Mouse (Mus musculus) Patski (cell line): ENCODE data around the gene Snx11. TPM values are rescaled to one million over a fixed set of nuclear protein-coding genes. Genes with fewer than 3 reads are reported as not detected.

Experiments
- ATAC-seq: fragments of 100-300 bp; one replicate; pipeline ENCODE4 v1.8.0; 2021
- CTCF ChIA-PET: fragments of 350-600 bp; sonication (Branson Sonifier 250); formaldehyde crosslinking; loops from one replicate; lab custom pipeline; 2022; ENCODE audit warnings: inconsistent platforms; lab: Charles Lee
- POLR2A ChIA-PET: fragments of 350-600 bp; sonication (Branson Sonifier 250); formaldehyde crosslinking; loops from one replicate; lab custom pipeline; 2022; ENCODE audit warnings: antibody characterized with exemption, inconsistent platforms; lab: Charles Lee
- DNase-seq: peaks from one replicate; pipeline ENCODE4 v3.0.0-alpha.2; 2011; ENCODE audit warnings: low read depth, low spot score
- H3K27me3 ChIP-seq: fragments of 371-371 bp; one replicate; pipeline ENCODE4 v1.5.1; 2021
- CTCF ChIP-seq: fragments of 100-300 bp; IDR thresholded peaks from one replicate; pipeline ENCODE4 v1.5.1; 2021
- in situ Hi-C: fragments of 300-500 bp; cut with MboI; formaldehyde crosslinking; loops from 3 replicates; pipeline ENCODE4 v1.11.1; 2018; ENCODE audit warnings: low pct_unique_long_range_greater_than_20kb, mixed read lengths
- polyA plus RNA-seq: library from polyadenylated mRNA; unstranded; gene quantifications from one replicate; pipeline ENCODE4 v1.2.3, GENCODE M21; 2021

Gene Snx11
- polyA plus RNA-seq, 1 experiment from 2014 or later: 23.6 TPM

- POLR2A ChIA-PET: no interaction called here
- ATAC-seq (peak; percentile 74), DNase-seq (no peak)
- H3K27me3 ChIP-seq: no peaks in the 10 kb centered on the region
- TF ChIP-seq CTCF: peak; percentile 9
- CTCF ChIA-PET: interaction anchor here (0.9 to 1.3 kb wide), 4 partner anchors 11 to 105 kb away, joined by 3 to 5 read pairs (median 3); no protein-coding TSS in a partner anchor
- in situ Hi-C loops: no loop called here
These were observed 51.5 kb downstream of the Snx11 start for GRCm38 (mm10) chr11:96725833-96726232.

DNA sequence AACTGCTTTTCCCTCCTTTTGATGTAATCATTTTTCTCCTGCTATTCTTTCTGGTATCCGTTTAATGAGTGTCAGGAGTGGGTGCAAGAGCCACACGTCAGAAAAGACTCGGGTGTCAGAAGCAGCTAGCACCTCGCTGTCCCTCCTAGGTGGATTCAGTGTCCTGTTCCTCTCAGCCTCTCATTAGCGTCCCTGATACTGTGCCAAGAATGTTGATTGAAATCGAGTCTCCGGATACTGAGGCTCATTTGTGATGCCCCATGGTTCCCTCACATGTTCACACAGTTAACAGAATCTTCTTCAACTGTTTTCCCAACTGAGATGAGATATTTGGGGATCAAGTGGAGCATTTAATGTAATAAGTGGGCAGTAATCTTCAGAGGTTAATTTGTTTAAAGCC lies 58.8 kb downstream of the Snx11 start:
- in situ Hi-C loops: no loop called here
- no peak for TF ChIP-seq CTCF
- ATAC-seq (no peak), DNase-seq (no peak)
- H3K27me3 ChIP-seq: no peaks in the 10 kb centered on the region
- POLR2A ChIA-PET: no interaction called here
- CTCF ChIA-PET: interaction anchor here (2.0 kb wide), 1 partner anchor 10 kb away, joined by 6 read pairs; no protein-coding TSS in a partner anchor

Other genes starting within 250 kb of the Snx11 start
- gene Cbx1, start 11.6 kb upstream of the Snx11 start, polyA plus RNA-seq: 111 TPM
- 362 TPM for gene Nfe2l1, start 52.4 kb upstream of the Snx11 start, polyA plus RNA-seq
- 56.7 TPM for gene Copz2, start 72.3 kb upstream of the Snx11 start, polyA plus RNA-seq
- 95.8 TPM for gene Cdk5rap3, start 138.9 kb upstream of the Snx11 start, polyA plus RNA-seq
- 2.1 TPM for gene Prr15l, start 150.5 kb upstream of the Snx11 start, polyA plus RNA-seq
- 26.5 TPM for gene Pnpo, start 166.4 kb upstream of the Snx11 start, polyA plus RNA-seq
- gene Sp2, start 205.4 kb upstream of the Snx11 start, polyA plus RNA-seq: 13.0 TPM
- gene Sp6, start 235.8 kb upstream of the Snx11 start, polyA plus RNA-seq: 0.53 TPM